Mouse (Mus musculus): ENCODE results near the gene Actn1. TPM values are rescaled to one million over a fixed set of nuclear protein-coding genes. Genes with fewer than 3 reads are reported as not detected.
A peak's percentile ranks its signal among the peaks of the same experiment; 100 is the strongest.

Actn1 gene
- polyA plus RNA-seq, 1 experiment from 2014 or later, result 40.4 TPM

- Histone ChIP-seq H3K27me3 (replicated peaks) (no peaks in the 10 kb centered on the region), H3K9me3 (no peaks in the 10 kb centered on the region), H3K9ac (no peak overlapping the region), H3K4me1 (peaks cover 70% of the 10 kb centered on the region), H3K27ac (replicated peaks) (peak overlapping the region; percentile 65), H3K4me2 (no peak overlapping the region), H3K4me3 (no peak overlapping the region), H3K36me3 (peaks cover 32% of the 10 kb centered on the region)
- 38% methylated on average over 3 of the region's 3 CpGs for WGBS
- no peak for ATAC-seq (ENCODE audit: extremely low read depth, insufficient number of reproducible peaks, low FRiP score, low TSS enrichment)
These were observed 21.6 kb downstream of the Actn1 start for GRCm38 (mm10) chr12:80238523-80238922.

- Histone ChIP-seq H3K4me2 (no peak overlapping the region), H3K4me1 (peaks cover 66% of the 10 kb centered on the region), H3K27me3 (replicated peaks) (no peaks in the 10 kb centered on the region), H3K36me3 (peaks cover 26% of the 10 kb centered on the region), H3K4me3 (no peak overlapping the region), H3K27ac (replicated peaks) (no peak overlapping the region), H3K9me3 (no peaks in the 10 kb centered on the region), H3K9ac (no peak overlapping the region)
- 94% methylated on average over 1 of the region's 1 CpGs for WGBS
- no peak for ATAC-seq (ENCODE audit: extremely low read depth, insufficient number of reproducible peaks, low FRiP score, low TSS enrichment)
These were observed 24.9 kb downstream of the Actn1 start for GRCm38 (mm10) chr12:80235295-80235694.

- Histone ChIP-seq H3K4me1 (peaks cover 66% of the 10 kb centered on the region), H3K36me3 (peaks cover 26% of the 10 kb centered on the region), H3K27me3 (replicated peaks) (no peaks in the 10 kb centered on the region), H3K9me3 (no peaks in the 10 kb centered on the region), H3K4me3 (no peak overlapping the region), H3K27ac (replicated peaks) (no peak overlapping the region), H3K4me2 (no peak overlapping the region), H3K9ac (no peak overlapping the region)
- ATAC-seq (ENCODE audit: extremely low read depth, insufficient number of reproducible peaks, low FRiP score, low TSS enrichment), result no peak
- WGBS, result 91% methylated on average over 3 of the region's 3 CpGs
These were observed 25.9 kb downstream of the Actn1 start for GRCm38 (mm10) chr12:80234226-80234625.

- H3K27ac ChIP-seq (replicated peaks), result peak overlapping the region; percentile 94; the same call in 1 of the 2 replicates
- peaks cover 68% of the 10 kb centered on the region for H3K4me1 ChIP-seq
- no peak for ATAC-seq (ENCODE audit: extremely low read depth, insufficient number of reproducible peaks, low FRiP score, low TSS enrichment)
- H3K9ac ChIP-seq, result no peak overlapping the region
- H3K4me2 ChIP-seq, result no peak overlapping the region
- no peak overlapping the region for H3K4me3 ChIP-seq
- 72% methylated on average over 4 of the region's 4 CpGs for WGBS
- H3K36me3 ChIP-seq, result peaks cover 26% of the 10 kb centered on the region
- H3K27me3 ChIP-seq (replicated peaks), result no peaks in the 10 kb centered on the region
- H3K9me3 ChIP-seq, result no peaks in the 10 kb centered on the region
These were observed 27.3 kb downstream of the Actn1 start for GRCm38 (mm10) chr12:80232840-80233218.

GRCm38 (mm10) chr12:80232076-80232839 is 27.9 kb downstream of the Actn1 start:
- Histone ChIP-seq H3K4me3 (no peak overlapping the region), H3K4me1 (peaks cover 68% of the 10 kb centered on the region), H3K9me3 (no peaks in the 10 kb centered on the region), H3K27me3 (replicated peaks) (no peaks in the 10 kb centered on the region), H3K4me2 (peak overlapping the region; percentile 59; the same call in 1 of the 2 replicates), H3K9ac (peak overlapping the region; percentile 64; the same call in 1 of the 2 replicates), H3K36me3 (peaks cover 26% of the 10 kb centered on the region), H3K27ac (replicated peaks) (peak overlapping the region; percentile 94)
- WGBS, result 73% methylated on average over 9 of the region's 9 CpGs
- ATAC-seq (ENCODE audit: extremely low read depth, insufficient number of reproducible peaks, low FRiP score, low TSS enrichment), result no peak

- Histone ChIP-seq H3K4me1 (peaks cover 68% of the 10 kb centered on the region), H3K27ac (replicated peaks) (peak overlapping the region; percentile 94), H3K4me2 (peak overlapping the region; percentile 59), H3K36me3 (peaks cover 26% of the 10 kb centered on the region), H3K4me3 (no peak overlapping the region), H3K9me3 (no peaks in the 10 kb centered on the region), H3K27me3 (replicated peaks) (no peaks in the 10 kb centered on the region), H3K9ac (peak overlapping the region; percentile 64)
- no peak for ATAC-seq (ENCODE audit: extremely low read depth, insufficient number of reproducible peaks, low FRiP score, low TSS enrichment)
- WGBS, result 16% methylated on average over 5 of the region's 5 CpGs
These were observed 28.9 kb downstream of the Actn1 start for GRCm38 (mm10) chr12:80231317-80231716.

- peaks cover 73% of the 10 kb centered on the region for H3K4me1 ChIP-seq
- ATAC-seq (ENCODE audit: extremely low read depth, insufficient number of reproducible peaks, low FRiP score, low TSS enrichment), result no peak
- peak overlapping the region; percentile 59 for H3K4me2 ChIP-seq
- peaks cover 21% of the 10 kb centered on the region for H3K36me3 ChIP-seq
- H3K9me3 ChIP-seq, result no peaks in the 10 kb centered on the region
- 50% methylated on average over 5 of the region's 5 CpGs for WGBS
- H3K27ac ChIP-seq (replicated peaks), result peak overlapping the region; percentile 94
- H3K27me3 ChIP-seq (replicated peaks), result no peaks in the 10 kb centered on the region
- 0 out of 2 replicates have a peak overlapping the region, but pooled peaks have one; percentile 17 for H3K4me3 ChIP-seq
- peak overlapping the region; percentile 64 for H3K9ac ChIP-seq
These were observed 29.3 kb downstream of the Actn1 start for GRCm38 (mm10) chr12:80230854-80231253.

- Histone ChIP-seq H3K4me3 (0 out of 2 replicates have a peak overlapping the region, but pooled peaks have one; percentile 17), H3K9ac (peak overlapping the region; percentile 64), H3K4me1 (peaks cover 79% of the 10 kb centered on the region), H3K4me2 (peak overlapping the region; percentile 59), H3K9me3 (no peaks in the 10 kb centered on the region), H3K27ac (replicated peaks) (peak overlapping the region; percentile 94), H3K36me3 (peaks cover 20% of the 10 kb centered on the region), H3K27me3 (replicated peaks) (no peaks in the 10 kb centered on the region)
- 5% methylated on average over 10 of the region's 10 CpGs for WGBS
- ATAC-seq (ENCODE audit: extremely low read depth, insufficient number of reproducible peaks, low FRiP score, low TSS enrichment), result peak; percentile 64
These were observed 30.0 kb downstream of the Actn1 start for GRCm38 (mm10) chr12:80230111-80230700.

- Histone ChIP-seq H3K4me1 (peaks cover 89% of the 10 kb centered on the region), H3K9me3 (no peaks in the 10 kb centered on the region), H3K4me3 (no peak overlapping the region), H3K27ac (replicated peaks) (peak overlapping the region; percentile 94), H3K9ac (peak overlapping the region; percentile 64), H3K36me3 (peaks cover 12% of the 10 kb centered on the region), H3K27me3 (replicated peaks) (no peaks in the 10 kb centered on the region), H3K4me2 (peak overlapping the region; percentile 59)
- no peak for ATAC-seq (ENCODE audit: extremely low read depth, insufficient number of reproducible peaks, low FRiP score, low TSS enrichment)
- 22% methylated on average over 5 of the region's 5 CpGs for WGBS
These were observed 31.0 kb downstream of the Actn1 start for GRCm38 (mm10) chr12:80229010-80229800.

GRCm38 (mm10) chr12:80228356-80228755 is 31.8 kb downstream of the Actn1 start:
- Histone ChIP-seq H3K9ac (peak overlapping the region; percentile 16; the same call in 1 of the 2 replicates), H3K27ac (replicated peaks) (peak overlapping the region; percentile 94), H3K36me3 (peaks cover 3% of the 10 kb centered on the region), H3K9me3 (no peaks in the 10 kb centered on the region), H3K27me3 (replicated peaks) (no peaks in the 10 kb centered on the region), H3K4me2 (no peak overlapping the region), H3K4me1 (peaks cover 98% of the 10 kb centered on the region), H3K4me3 (no peak overlapping the region)
- WGBS, result 73% methylated on average over 5 of the region's 5 CpGs
- no peak for ATAC-seq (ENCODE audit: extremely low read depth, insufficient number of reproducible peaks, low FRiP score, low TSS enrichment)

- WGBS, result 16% methylated on average over 3 of the region's 3 CpGs
- Histone ChIP-seq H3K9me3 (no peaks in the 10 kb centered on the region), H3K4me2 (no peak overlapping the region), H3K27ac (replicated peaks) (peak overlapping the region; percentile 94), H3K27me3 (replicated peaks) (no peaks in the 10 kb centered on the region), H3K36me3 (peaks cover 3% of the 10 kb centered on the region; the same call in 1 of the 2 replicates), H3K4me3 (no peak overlapping the region), H3K9ac (peak overlapping the region; percentile 16; the same call in 1 of the 2 replicates), H3K4me1 (peaks cover 100% of the 10 kb centered on the region)
- ATAC-seq (ENCODE audit: extremely low read depth, insufficient number of reproducible peaks, low FRiP score, low TSS enrichment), result no peak
These were observed 32.3 kb downstream of the Actn1 start for GRCm38 (mm10) chr12:80227835-80228234.
